Mouse (Mus musculus) myocyte (in vitro differentiated cells): ENCODE data around the gene Lama5. TPM values are rescaled to one million over a fixed set of nuclear protein-coding genes. Genes with fewer than 3 reads are reported as not detected.

Source experiments
- H3K27me3 ChIP-seq: one replicate; pipeline ENCODE4 v1.6.1; 2011; ENCODE audit not compliant: control insufficient read depth, insufficient read depth, insufficient read length
- H3K36me3 ChIP-seq: one replicate; pipeline ENCODE4 v1.6.1; 2011; ENCODE audit not compliant: control insufficient read depth, insufficient read depth
- H3K4me2 ChIP-seq: one replicate; pipeline ENCODE4 v1.6.1; 2011; ENCODE audit warnings: low read depth, control low read depth
- H3K4me3 ChIP-seq: one replicate; pipeline ENCODE4 v1.5.1; 2011; ENCODE audit warnings: mild to moderate bottlenecking, control low read depth, moderate library complexity
- H3K79me2 ChIP-seq: one replicate; pipeline ENCODE4 v1.6.1; 2011; ENCODE audit not compliant: control insufficient read depth, insufficient read depth
- H3ac ChIP-seq: one replicate; pipeline ENCODE4 v1.6.1; 2011; ENCODE audit not compliant: control insufficient read depth, insufficient read length
- CEBPB ChIP-seq: IDR thresholded peaks from 2 replicates; pipeline ENCODE4 v1.6.1; 2011; ENCODE audit warnings: mild to moderate bottlenecking, moderate library complexity; ENCODE audit not compliant: poor library complexity, insufficient read depth, severe bottlenecking
- E2F4 ChIP-seq: IDR thresholded peaks from one replicate; pipeline ENCODE4 v1.6.1; 2011; ENCODE audit warnings: mild to moderate bottlenecking, control low read depth, moderate library complexity; ENCODE audit not compliant: insufficient read depth
- MAX ChIP-seq: IDR thresholded peaks from one replicate; pipeline ENCODE4 v1.6.1; 2011; ENCODE audit warnings: low read depth, mild to moderate bottlenecking, control low read depth
- MYOD1 ChIP-seq, 3 experiments: IDR thresholded peaks; one replicate each; pipeline ENCODE4 v1.6.1; 2011; ENCODE audit warnings: control low read depth in 2 of 3, low read depth in 2 of 3, mild to moderate bottlenecking in 2 of 3, moderate library complexity in 1 of 3; ENCODE audit not compliant: insufficient read length in 2 of 3, control insufficient read depth in 1 of 3
- MYOG ChIP-seq, 3 experiments: IDR thresholded peaks; one replicate each; pipeline ENCODE4 v1.6.1; 2011; ENCODE audit warnings: control low read depth in 2 of 3, low read depth in 2 of 3, mild to moderate bottlenecking in 2 of 3; ENCODE audit not compliant: insufficient read length in 2 of 3, control insufficient read depth in 1 of 3, insufficient read depth in 1 of 3
- POLR2A ChIP-seq: IDR thresholded peaks from one replicate; pipeline ENCODE4 v1.6.1; 2011; ENCODE audit warnings: low read depth, mild to moderate bottlenecking, control low read depth, moderate library complexity; ENCODE audit not compliant: insufficient read length
- POLR2AphosphoS2 ChIP-seq: IDR thresholded peaks from one replicate; pipeline ENCODE4 v1.6.1; 2011; ENCODE audit warnings: low read depth, control low read depth; ENCODE audit not compliant: insufficient read length
- REST ChIP-seq: IDR thresholded peaks from one replicate; pipeline ENCODE4 v1.6.1; 2011; ENCODE audit warnings: mild to moderate bottlenecking, control low read depth, moderate library complexity; ENCODE audit not compliant: insufficient read depth, insufficient read length
- SRF ChIP-seq: IDR thresholded peaks from one replicate; pipeline ENCODE4 v1.6.1; 2011; ENCODE audit warnings: low read depth; ENCODE audit not compliant: control insufficient read depth, insufficient read length
- TCF12 ChIP-seq: IDR thresholded peaks from one replicate; pipeline ENCODE4 v1.6.1; 2011; ENCODE audit warnings: mild to moderate bottlenecking, control low read depth; ENCODE audit not compliant: poor library complexity, insufficient read depth, severe bottlenecking
- TCF3 ChIP-seq: IDR thresholded peaks from one replicate; pipeline ENCODE4 v1.6.1; 2011; ENCODE audit warnings: low read depth, control low read depth; ENCODE audit not compliant: insufficient read length
- USF1 ChIP-seq: IDR thresholded peaks from one replicate; pipeline ENCODE4 v1.6.1; 2011; ENCODE audit warnings: low read depth, mild to moderate bottlenecking, control low read depth, moderate library complexity
- polyA plus RNA-seq: library from polyadenylated mRNA; unstranded; fragments of >200 nt; fragmentation: generic; extraction: Trizol; gene quantifications from one replicate; pipeline ENCODE4 v1.2.1, GENCODE M21; 2012; ENCODE audit warnings: missing spikeins

Lama5 gene
- polyA plus RNA-seq, 1 experiment = 80.8 TPM

DNA sequence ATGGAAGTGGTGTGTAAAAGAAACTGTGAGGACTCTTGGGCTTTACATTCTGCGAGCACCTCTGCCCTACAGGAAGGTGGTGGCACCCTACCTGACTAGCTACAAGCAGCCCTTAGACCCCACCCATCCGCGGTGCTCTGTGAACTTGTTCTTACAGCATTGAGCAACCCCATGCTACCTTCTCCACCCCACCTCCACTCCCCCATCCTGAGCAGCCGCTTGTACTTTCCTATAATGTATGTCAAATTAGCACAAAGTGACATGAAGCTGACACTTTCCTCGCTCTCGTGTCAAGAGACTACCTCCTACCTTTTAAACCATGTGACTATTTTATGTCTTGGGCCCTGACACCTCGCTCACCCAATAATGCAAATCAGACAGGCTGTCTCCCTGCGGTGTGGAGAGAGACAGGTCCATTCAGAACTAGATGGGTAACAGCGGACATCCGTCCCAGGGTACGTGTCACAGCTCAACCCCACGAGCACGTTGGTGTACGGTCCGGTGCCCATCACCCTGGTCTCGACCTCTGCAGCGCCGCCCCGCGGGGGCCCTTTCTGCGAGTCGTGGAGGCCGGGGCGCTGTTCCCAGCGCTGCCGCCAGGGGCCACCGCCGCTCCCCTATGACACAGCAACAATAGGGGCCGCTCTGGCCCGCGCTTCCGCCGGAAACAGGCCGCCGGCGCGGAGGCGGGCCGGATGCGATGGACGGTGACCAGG, 54.7 kb downstream of the Lama5 start, which contains the start of gene Adrm1:
Adrm1 (plus strand) TSS at position 680 of the 716 bp plus-strand sequence.
- Histone ChIP-seq H3K36me3 (no peaks in the 10 kb centered on the region), H3K27me3 (no peaks in the 10 kb centered on the region), H3K4me2 (peak within 1 kb of the TSS; percentile 99), H3K4me3 (peak within 1 kb of the TSS; percentile 52), H3K79me2 (peaks cover 27% of the 10 kb centered on the region), H3ac (peak within 1 kb of the TSS; percentile 66)
- TF ChIP-seq USF1 (no peak), POLR2AphosphoS2 (peak; percentile 81), E2F4 (no peak), MYOG (IDR thresholded peaks at IDR 0.05; ENCODE audit: control insufficient read depth in 1 of 3, insufficient read depth in 1 of 3, insufficient read length in 2 of 3, low read depth in 2 of 3) (no peak)

DNA sequence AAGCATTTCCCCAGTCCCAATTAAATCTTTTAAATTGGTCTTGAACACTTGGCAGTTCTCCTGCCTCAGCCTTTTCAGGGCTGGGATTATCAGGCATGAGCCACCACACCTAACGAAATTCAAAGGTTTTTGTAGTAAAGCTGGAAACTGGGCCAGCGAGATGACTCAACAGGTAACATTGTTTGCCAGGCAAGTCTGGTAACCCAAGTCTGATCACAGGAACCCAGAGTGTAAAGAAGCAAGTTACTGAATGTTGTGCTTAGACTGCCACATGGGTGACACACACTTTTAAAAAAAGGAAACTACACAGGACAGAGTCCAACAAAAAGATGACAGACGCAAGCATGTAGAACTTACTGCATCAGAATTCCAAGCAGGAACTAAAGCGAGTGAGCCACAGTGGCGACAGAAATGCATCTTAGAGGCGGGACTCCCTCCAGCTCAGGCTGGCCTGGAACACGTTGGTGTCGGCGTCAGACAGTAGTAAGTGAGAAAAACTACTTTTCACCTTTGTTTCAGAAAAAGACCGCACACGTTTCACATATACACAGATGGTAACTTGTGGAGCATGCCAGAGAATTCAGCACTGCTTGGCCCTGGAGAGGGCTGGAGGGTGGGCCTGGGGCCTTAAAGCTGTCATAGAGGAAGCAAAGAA, 55.4 kb downstream of the Lama5 start:
- TF ChIP-seq E2F4 (no peak), TCF12 (no peak), TCF3 (no peak), SRF (no peak), POLR2A (no peak), MYOD1 (IDR thresholded peaks at IDR 0.05; ENCODE audit: control insufficient read depth in 1 of 3, insufficient read length in 2 of 3, low read depth in 2 of 3) (no peak), MYOG (IDR thresholded peaks at IDR 0.05; ENCODE audit: control insufficient read depth in 1 of 3, insufficient read depth in 1 of 3, insufficient read length in 2 of 3, low read depth in 2 of 3) (no peak), USF1 (no peak), POLR2AphosphoS2 (no peak), MAX (no peak), CEBPB (no peak), REST (no peak)
- Histone ChIP-seq H3K4me2 (peak overlapping the region; percentile 86), H3K4me3 (peak overlapping the region; percentile 52), H3K27me3 (no peaks in the 10 kb centered on the region), H3ac (no peak overlapping the region), H3K79me2 (peaks cover 27% of the 10 kb centered on the region), H3K36me3 (no peaks in the 10 kb centered on the region)

DNA sequence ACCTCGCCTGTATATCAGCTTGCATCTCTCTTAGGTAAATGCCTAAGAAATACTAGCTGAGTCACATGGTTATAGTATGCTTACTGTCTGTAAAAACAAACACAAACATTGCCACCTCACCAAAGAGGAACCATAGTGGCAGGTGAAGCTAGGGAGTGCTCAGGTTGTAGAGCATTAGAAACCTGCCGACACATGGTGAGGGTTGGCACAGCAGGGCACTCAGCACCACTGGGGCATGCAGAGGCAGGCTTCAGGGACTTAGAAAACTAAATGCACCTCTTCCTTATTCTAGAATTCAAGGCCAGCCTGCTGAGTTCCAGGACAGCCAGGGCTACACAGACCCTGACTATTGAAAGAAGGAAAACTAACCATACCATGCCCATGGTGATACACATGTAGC, 58.8 kb downstream of the Lama5 start:
- TF ChIP-seq MYOD1 (IDR thresholded peaks at IDR 0.05; ENCODE audit: control insufficient read depth in 1 of 3, insufficient read length in 2 of 3, low read depth in 2 of 3) (no peak), MYOG (IDR thresholded peaks at IDR 0.05; ENCODE audit: control insufficient read depth in 1 of 3, insufficient read depth in 1 of 3, insufficient read length in 2 of 3, low read depth in 2 of 3) (no peak), E2F4 (no peak), TCF12 (no peak), POLR2AphosphoS2 (peak; percentile 32), CEBPB (no peak)
- Histone ChIP-seq H3K36me3 (no peaks in the 10 kb centered on the region), H3K4me2 (no peak overlapping the region), H3K4me3 (no peak overlapping the region), H3K79me2 (no peaks in the 10 kb centered on the region), H3K27me3 (no peaks in the 10 kb centered on the region), H3ac (no peak overlapping the region)

DNA sequence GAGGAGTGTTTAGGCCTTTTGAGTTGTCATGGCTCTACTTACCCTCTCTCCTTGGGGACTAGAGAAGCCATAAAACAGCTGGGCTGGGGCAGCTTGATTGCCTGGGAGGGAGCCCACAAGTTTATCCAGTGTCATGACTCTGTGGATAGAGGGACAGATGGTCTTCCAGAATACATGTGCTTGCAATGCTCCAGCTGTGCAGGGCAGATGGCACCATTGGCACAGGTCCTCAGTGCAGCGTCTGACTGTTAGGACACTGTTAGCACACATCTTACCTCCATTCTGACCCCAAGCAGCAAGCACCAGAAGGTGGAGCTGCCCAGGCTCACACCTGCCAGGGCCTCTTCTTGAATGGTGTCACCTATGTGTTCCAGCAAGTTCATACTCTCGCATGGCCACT, 59.8 kb downstream of the Lama5 start:
- no peaks in the 10 kb centered on the region for H3K36me3 ChIP-seq
- no peaks in the 10 kb centered on the region for H3K79me2 ChIP-seq
- H3K4me2 ChIP-seq = no peak overlapping the region
- no peak for TF ChIP-seq TCF12
- no peak for TF ChIP-seq USF1
- TF ChIP-seq CEBPB = no peak
- TF ChIP-seq E2F4 = no peak
- TF ChIP-seq MYOD1 (IDR thresholded peaks at IDR 0.05; ENCODE audit: control insufficient read depth in 1 of 3, insufficient read length in 2 of 3, low read depth in 2 of 3) = peak in 2 of 3 experiments; percentile 46 to 63
- TF ChIP-seq REST = no peak
- TF ChIP-seq MAX = no peak
- TF ChIP-seq POLR2AphosphoS2 = no peak
- TF ChIP-seq SRF = no peak
- TF ChIP-seq MYOG (IDR thresholded peaks at IDR 0.05; ENCODE audit: control insufficient read depth in 1 of 3, insufficient read depth in 1 of 3, insufficient read length in 2 of 3, low read depth in 2 of 3) = peak; percentile 51 to 74 (median 54)
- no peak for TF ChIP-seq POLR2A
- TF ChIP-seq TCF3 = peak; percentile 57
- no peaks in the 10 kb centered on the region for H3K27me3 ChIP-seq
- no peak overlapping the region for H3ac ChIP-seq
- no peak overlapping the region for H3K4me3 ChIP-seq

DNA sequence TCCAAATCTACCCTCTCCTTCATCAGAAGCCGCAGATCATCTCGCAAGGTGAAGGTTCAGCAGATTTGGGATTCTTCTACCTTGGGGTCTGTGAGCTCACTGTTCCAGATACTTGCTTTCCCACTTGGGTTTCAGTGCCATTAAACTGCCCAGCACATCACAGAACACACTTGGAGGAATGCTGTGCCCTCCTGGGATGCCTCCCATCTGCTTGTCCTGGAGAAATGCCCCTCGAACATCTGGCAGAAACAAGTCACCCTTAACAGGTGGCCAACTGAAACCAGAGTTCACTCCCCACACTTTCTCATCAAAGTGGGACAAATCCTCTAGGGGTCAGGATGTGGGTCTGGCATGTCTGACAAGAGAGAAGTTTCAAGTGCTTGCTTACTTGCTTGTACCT, 67.0 kb downstream of the Lama5 start:
- no peak for TF ChIP-seq SRF
- no peak for TF ChIP-seq CEBPB
- no peak for TF ChIP-seq TCF3
- TF ChIP-seq TCF12 = no peak
- no peak for TF ChIP-seq POLR2AphosphoS2
- TF ChIP-seq MAX = no peak
- no peak for TF ChIP-seq MYOD1 (IDR thresholded peaks at IDR 0.05; ENCODE audit: control insufficient read depth in 1 of 3, insufficient read length in 2 of 3, low read depth in 2 of 3)
- TF ChIP-seq MYOG (IDR thresholded peaks at IDR 0.05; ENCODE audit: control insufficient read depth in 1 of 3, insufficient read depth in 1 of 3, insufficient read length in 2 of 3, low read depth in 2 of 3) = no peak
- TF ChIP-seq E2F4 = no peak
- no peak for TF ChIP-seq POLR2A
- no peak for TF ChIP-seq REST
- no peak for TF ChIP-seq USF1
- H3ac ChIP-seq = no peak overlapping the region
- no peaks in the 10 kb centered on the region for H3K79me2 ChIP-seq
- H3K4me3 ChIP-seq = no peak overlapping the region
- no peaks in the 10 kb centered on the region for H3K27me3 ChIP-seq
- no peak overlapping the region for H3K4me2 ChIP-seq
- peaks cover 15% of the 10 kb centered on the region for H3K36me3 ChIP-seq
